9 mouse cellular contexts compared by ENCODE assay signal in genomic region chr8:8656578-8657441, GRCm38 (mm10). TPM values are rescaled to one million over a fixed set of nuclear protein-coding genes. Genes with fewer than 3 reads are reported as not detected.
DNase-seq lines count a peak whose midpoint lies in the region; ATAC-seq lines count a peak whose summit lies in the region.
"Had no signal": no experiment of that assay in that cellular context is flagged by ENCODE, and none has a peak within 500 bp of the region (broad histone marks: within the 10 kb centered on the region; RNA-seq: fewer than 3 reads in every experiment).

No protein-coding gene starts in this region.

- no peaks in the 10 kb centered on the region for H3K9me3 ChIP-seq in kidney, embryonic 15.5 days (replicated peaks)
- H3K9me3 ChIP-seq in hindbrain, embryonic 16.5 days (ENCODE audit: control insufficient read depth, low read length) = no peaks in the 10 kb centered on the region
- no peaks in the 10 kb centered on the region for H3K9me3 ChIP-seq in neural tube, embryonic 12.5 days

- no peak for ATAC-seq in kidney, embryonic 15.5 days (replicated peaks; ENCODE audit: low FRiP score)
- ATAC-seq in hindbrain, embryonic 16.5 days = no peak
- ATAC-seq in neural tube, embryonic 12.5 days (ENCODE audit: low FRiP score, low read depth) = no peak

- H3K9ac ChIP-seq in kidney, embryonic 15.5 days = peak overlapping the region; percentile 31
- H3K9ac ChIP-seq in hindbrain, embryonic 16.5 days (ENCODE audit: low read depth, low read length) = peak overlapping the region; percentile 58
- peak overlapping the region; percentile 98; the same call in 1 of the 2 replicates for H3K9ac ChIP-seq in neural tube, embryonic 12.5 days

- 30% methylated on average over 14 of the region's 14 CpGs for WGBS in kidney, embryonic 15.5 days
- WGBS in hindbrain, embryonic 16.5 days = 10% methylated on average over 14 of the region's 14 CpGs
- 2% methylated on average over 14 of the region's 14 CpGs for WGBS in neural tube, embryonic 12.5 days

- H3K4me2 ChIP-seq in kidney, embryonic 15.5 days = peak overlapping the region; percentile 83
- H3K4me2 ChIP-seq in hindbrain, embryonic 16.5 days (ENCODE audit: low read length) = peak overlapping the region; percentile 66
- H3K4me2 ChIP-seq in neural tube, embryonic 12.5 days (replicated peaks) = peak overlapping the region; percentile 84

- H3K4me1 ChIP-seq in kidney, embryonic 15.5 days = peaks cover 45% of the 10 kb centered on the region
- H3K4me1 ChIP-seq in hindbrain, embryonic 16.5 days (ENCODE audit: control insufficient read depth, insufficient read depth, low read depth, low read length) = peaks cover 41% of the 10 kb centered on the region
- H3K4me1 ChIP-seq in neural tube, embryonic 12.5 days = peaks cover 52% of the 10 kb centered on the region

- 0 out of 2 replicates have a peak, but pooled peaks cover 3% of the 10 kb centered on the region for H3K36me3 ChIP-seq in kidney, embryonic 15.5 days
- no peaks in the 10 kb centered on the region for H3K36me3 ChIP-seq in hindbrain, embryonic 16.5 days (ENCODE audit: control insufficient read depth, insufficient read depth, low read length)
- H3K36me3 ChIP-seq in neural tube, embryonic 12.5 days = no peaks in the 10 kb centered on the region

- no peak for DNase-seq in kidney, postnatal 14 days
- DNase-seq in embryo, embryonic 9.5 days (ENCODE audit: extremely low spot score) = peak; percentile 43
- no peak for DNase-seq in c-Kit-positive CD71-positive TER-119-positive erythroid progenitor cells, embryonic 14.5 days (ENCODE audit: low spot score)
- DNase-seq in thymus, postnatal 4 days = no peak
- no peak for DNase-seq in urinary bladder, postnatal 14 days (ENCODE audit: low spot score)
- DNase-seq: right cerebral cortex, postnatal 25 days had no signal

- peak overlapping the region; percentile 41; the same call in 1 of the 2 replicates for H3K27ac ChIP-seq in kidney, embryonic 15.5 days
- peak overlapping the region; percentile 36 for H3K27ac ChIP-seq in hindbrain, embryonic 16.5 days (ENCODE audit: low read depth, low read length)
- peak overlapping the region; percentile 23 for H3K27ac ChIP-seq in neural tube, embryonic 12.5 days

- no peaks in the 10 kb centered on the region for H3K27me3 ChIP-seq in kidney, embryonic 15.5 days
- H3K27me3 ChIP-seq in hindbrain, embryonic 16.5 days (replicated peaks; ENCODE audit: control insufficient read depth, insufficient read depth, low read length) = no peaks in the 10 kb centered on the region
- no peaks in the 10 kb centered on the region for H3K27me3 ChIP-seq in neural tube, embryonic 12.5 days (replicated peaks)

- H3K4me3 ChIP-seq in kidney, embryonic 15.5 days (replicated peaks) = peak overlapping the region; percentile 86
- peak overlapping the region; percentile 99 for H3K4me3 ChIP-seq in hindbrain, embryonic 16.5 days (ENCODE audit: low read length)
- H3K4me3 ChIP-seq in neural tube, embryonic 12.5 days = peak overlapping the region; percentile 99

RNA-seq across cellular contexts. Expression of gene Efnb2, which starts 4.2 kb away (rescaled TPM):
- polyA plus RNA-seq in kidney, embryonic 15.5 days (2015; fragmentation: Nextera tagmentation; extraction: Ambion mirVana) = 26.2 TPM in 2 replicates
- polyA plus RNA-seq in hindbrain, embryonic 16.5 days (2015; fragmentation: Nextera tagmentation; extraction: Ambion mirVana) = 9.6 and 16.8 TPM in 2 replicates
- polyA plus RNA-seq in neural tube, embryonic 12.5 days (2016; fragmentation: Nextera tagmentation; extraction: Ambion mirVana) = 45.5 and 50.8 TPM in 2 replicates

RNA-seq across cellular contexts. Expression of gene Arglu1, which starts 33.5 kb away (rescaled TPM):
- polyA plus RNA-seq in kidney, embryonic 15.5 days (2015; fragmentation: Nextera tagmentation; extraction: Ambion mirVana) = 146 and 152 TPM in 2 replicates
- 111 and 117 TPM in 2 replicates for polyA plus RNA-seq in hindbrain, embryonic 16.5 days (2015; fragmentation: Nextera tagmentation; extraction: Ambion mirVana)
- polyA plus RNA-seq in neural tube, embryonic 12.5 days (2016; fragmentation: Nextera tagmentation; extraction: Ambion mirVana) = 197 and 204 TPM in 2 replicates

Comparison
In these comparisons a context has a peak if more than half of its experiments do, and no peak if none do; other contexts are left out.
1. H3K9ac ChIP-seq: peak in every context shown above with its lines; median percentile 98 in neural tube, embryonic 12.5 days; 58 in hindbrain, embryonic 16.5 days; 31 in kidney, embryonic 15.5 days.